Mouse (Mus musculus) spleen, adult 2 months (tissue): ENCODE measurements around the gene Cdca7.

ENCODE experiments used
- CTCF ChIP-seq: fragments of 200-500 bp; IDR thresholded peaks from 2 replicates; pipeline ENCODE4 v1.5.1; 2011; ENCODE audit warnings: mild to moderate bottlenecking, inconsistent platforms; ENCODE audit not compliant: insufficient read depth, insufficient read length, insufficient replicate concordance; ENCODE audit errors: extremely low read depth
- POLR2A ChIP-seq: fragments of 200-500 bp; IDR thresholded peaks from 2 replicates; pipeline ENCODE4 v1.6.1; 2011; ENCODE audit warnings: low read depth, low read length, inconsistent platforms

- TF ChIP-seq CTCF (no peak), POLR2A (no peak)
Observed at GRCm38 (mm10) chr2:72475797-72476485, at the start of gene Cdca7.
